Mouse (Mus musculus): ENCODE measurements around the gene Vezt.

Gene Vezt

DNA sequence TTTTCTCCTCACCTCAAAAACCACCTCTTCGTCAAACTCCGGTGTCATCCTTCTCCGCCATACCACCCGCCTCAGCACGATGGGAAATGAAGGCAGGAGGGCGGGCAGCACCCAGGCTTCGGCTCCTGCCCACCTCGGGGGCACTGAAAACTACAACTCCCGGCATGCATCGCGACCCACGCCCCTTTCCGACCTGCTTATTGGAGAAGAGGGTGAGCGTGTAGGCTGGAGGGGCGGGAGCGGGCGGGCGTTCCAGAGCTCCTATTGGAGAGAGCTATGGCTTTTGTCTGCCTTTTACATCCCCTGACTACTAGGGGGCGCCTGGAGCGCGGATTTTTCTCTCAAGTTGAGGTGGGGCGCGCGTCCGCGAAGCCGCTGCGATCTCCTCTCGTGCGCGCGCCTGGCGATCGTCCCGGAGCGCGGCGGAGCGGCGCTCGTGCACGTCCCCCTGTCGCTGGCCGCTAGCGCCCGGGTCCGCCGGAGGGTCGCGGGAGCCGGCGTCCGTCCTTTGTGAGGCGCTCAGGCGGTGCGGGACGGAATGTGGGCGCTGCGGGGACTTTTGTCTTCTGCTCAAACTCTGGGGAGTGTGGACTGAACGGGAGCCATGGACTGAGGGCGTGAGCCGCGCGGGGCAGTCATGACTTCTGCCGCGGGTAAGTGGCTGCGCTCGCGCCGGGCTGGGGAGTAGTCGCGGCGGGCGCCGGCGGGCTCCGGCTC lies at the start of gene Vezt, which contains the start of gene Fgd6:
Vezt (minus strand) TSS at position 160 of the 717 bp plus-strand sequence.
Fgd6 (plus strand) TSS at position 344 of the 717 bp plus-strand sequence.
- DNase-seq (ENCODE audit: extremely low read depth, low read depth) = peak; percentile 98

DNA sequence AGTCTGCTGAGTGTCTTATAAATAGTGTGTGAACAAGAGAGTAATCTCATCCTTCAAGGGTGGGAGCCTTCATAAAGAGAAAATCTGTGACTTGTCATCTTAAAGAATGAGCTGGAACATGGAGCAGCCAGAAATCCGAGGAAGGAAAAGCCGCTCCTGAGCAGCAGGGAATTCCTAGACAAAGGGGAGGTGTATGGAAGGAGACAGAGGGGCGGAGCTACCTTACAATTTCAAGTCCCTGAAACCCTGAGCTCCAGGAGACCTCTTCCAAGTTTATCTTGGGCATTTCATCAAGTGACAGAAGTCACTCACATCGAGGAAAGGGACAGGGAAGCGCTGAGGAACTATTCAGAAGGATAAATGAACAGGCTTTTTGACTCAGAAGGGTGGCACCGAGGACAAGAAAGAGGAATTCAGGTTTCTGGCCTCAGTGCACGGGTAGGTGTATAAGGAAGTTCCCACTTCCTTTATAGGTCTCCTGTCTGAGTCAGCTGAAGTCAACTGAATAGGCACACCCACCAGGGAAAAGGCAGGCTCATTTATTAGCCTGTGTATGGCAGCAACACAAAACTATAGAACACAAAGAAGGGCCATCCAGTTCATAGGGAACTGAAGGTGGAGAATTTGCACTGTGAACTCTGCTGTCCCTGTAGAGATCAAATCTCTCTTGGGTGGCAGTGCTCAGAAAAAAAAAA lies 46.6 kb upstream of the Vezt start:
- peak; percentile 36 for DNase-seq (ENCODE audit: extremely low read depth, low read depth)

- DNase-seq (ENCODE audit: extremely low read depth, low read depth) = no peak
These were observed 45.1 kb upstream of the Vezt start for GRCm38 (mm10) chr10:94080740-94081139.

DNA sequence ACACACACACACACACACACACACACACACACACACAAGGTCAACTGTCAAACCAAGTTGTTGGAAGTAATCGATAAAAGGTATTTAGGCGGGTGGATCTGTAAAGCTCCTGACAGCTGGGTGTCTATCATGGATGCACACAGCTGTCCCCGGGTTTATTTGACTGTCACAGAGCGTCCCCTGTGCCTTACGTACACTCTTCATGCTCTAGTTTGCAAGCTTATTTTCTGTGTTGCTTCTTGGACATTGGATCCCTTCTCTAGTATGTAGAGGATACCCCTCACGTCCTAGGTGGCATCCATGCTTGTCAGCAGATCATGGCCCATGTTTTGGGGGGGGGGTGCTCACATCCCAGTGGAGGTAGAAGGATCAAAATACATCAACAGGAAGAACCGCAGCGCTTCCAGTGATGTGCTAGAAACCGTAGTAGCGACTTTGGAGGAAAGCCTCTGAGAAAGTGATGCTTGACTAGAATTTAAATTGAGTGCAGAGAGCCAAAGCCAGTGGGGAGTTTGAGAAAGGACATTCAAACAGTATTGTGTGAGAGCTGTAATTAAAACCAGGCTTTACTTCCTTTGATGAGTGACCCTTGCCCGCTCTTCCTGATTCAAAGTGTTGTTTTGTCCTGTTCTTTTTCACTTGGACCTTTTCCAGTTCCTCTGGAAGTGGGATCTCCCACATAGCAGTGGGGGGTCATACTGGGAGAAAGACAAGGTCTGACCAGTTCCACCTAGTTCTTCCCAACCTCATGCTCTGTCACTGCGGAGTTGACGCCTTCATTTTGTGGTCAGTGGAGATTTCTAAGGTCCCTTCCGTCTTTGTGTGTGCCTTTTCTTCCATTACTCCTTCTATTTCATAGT lies 41.6 kb upstream of the Vezt start:
- DNase-seq (ENCODE audit: extremely low read depth, low read depth) = no peak

DNA sequence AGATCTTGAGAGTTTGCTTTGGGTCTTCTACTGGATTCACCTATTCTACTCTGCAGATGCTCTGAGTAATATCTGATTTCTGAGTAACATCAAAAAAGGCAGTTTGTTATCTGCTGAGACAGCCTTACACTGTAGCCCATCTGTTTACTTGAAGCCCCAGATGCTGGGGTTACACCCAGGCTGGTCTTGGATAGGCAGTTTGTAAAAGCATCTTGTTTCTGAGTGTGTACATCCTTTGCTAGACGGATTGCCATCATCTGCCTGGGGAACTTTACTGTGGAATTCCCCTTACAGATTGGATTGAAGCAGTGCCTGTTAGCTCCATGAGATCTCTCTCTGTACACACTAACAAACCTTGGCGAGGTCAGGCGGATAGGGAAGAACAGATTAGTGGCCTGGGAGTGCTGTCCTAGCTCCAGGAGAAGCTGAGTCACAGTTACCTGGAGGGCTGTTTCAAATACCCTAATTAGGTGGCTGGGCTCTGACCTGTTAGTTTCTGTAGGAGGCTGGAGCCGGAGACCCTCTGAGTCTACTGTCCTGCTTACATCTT lies 37.4 kb upstream of the Vezt start:
- no peak for DNase-seq (ENCODE audit: extremely low read depth, low read depth)

DNA sequence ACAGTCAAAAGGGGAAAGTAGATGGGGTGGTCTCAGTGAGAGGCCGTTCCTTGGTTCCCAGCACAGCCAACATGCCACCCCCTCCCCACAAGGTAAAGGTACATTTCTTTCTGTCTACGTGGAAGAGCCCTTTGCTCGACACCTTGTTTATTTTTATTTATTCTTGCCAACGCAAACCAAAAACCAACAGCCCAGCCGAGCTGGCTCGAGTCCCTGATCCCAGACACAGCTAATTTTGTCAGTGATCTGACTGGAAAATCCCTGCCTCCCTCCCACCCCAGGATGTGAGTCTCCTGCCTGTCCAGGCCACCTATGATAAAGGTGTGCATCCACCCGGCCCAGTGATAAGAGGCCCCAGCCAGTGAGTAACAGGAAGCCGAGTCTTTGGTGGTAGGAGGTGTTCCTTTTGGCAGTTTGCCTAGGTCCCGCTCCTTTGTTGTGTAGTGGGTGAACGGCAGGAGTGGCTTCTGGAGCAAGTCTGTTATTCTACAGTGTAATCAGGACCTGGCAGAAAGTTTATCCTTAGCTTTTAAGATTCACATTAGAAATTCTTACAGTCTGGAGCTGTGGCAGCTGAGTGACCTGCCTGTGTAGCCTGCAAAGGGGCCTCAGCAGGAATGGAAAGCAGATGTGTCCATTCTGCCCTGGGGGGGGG lies 36.8 kb upstream of the Vezt start:
- peak; percentile 20 for DNase-seq (ENCODE audit: extremely low read depth, low read depth)

DNA sequence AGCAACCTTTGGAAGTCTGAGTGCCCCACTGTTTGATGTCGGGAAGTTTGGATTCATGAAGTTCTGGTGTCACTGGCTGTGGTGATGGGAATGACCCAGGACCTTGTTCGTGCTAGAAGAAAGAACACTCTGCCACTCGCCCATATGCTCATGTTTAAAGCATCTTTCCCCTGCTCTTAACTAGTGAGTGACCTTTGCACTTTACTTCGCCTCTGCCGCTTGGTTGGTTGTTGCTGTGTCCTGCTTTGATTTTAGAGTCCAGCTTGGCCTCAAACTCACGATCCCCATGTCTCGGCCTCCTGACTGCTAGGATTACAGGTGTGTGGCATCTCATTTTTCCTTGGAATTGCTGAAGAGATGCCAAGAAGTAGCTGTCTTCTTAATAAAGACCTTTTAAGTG lies 36.0 kb upstream of the Vezt start:
- no peak for DNase-seq (ENCODE audit: extremely low read depth, low read depth)

GRCm38 (mm10) chr10:94068701-94069100 lies 33.1 kb upstream of the Vezt start:
- no peak for DNase-seq (ENCODE audit: extremely low read depth, low read depth)

GRCm38 (mm10) chr10:94066896-94067295 lies 31.3 kb upstream of the Vezt start:
- DNase-seq (ENCODE audit: extremely low read depth, low read depth) = no peak

DNA sequence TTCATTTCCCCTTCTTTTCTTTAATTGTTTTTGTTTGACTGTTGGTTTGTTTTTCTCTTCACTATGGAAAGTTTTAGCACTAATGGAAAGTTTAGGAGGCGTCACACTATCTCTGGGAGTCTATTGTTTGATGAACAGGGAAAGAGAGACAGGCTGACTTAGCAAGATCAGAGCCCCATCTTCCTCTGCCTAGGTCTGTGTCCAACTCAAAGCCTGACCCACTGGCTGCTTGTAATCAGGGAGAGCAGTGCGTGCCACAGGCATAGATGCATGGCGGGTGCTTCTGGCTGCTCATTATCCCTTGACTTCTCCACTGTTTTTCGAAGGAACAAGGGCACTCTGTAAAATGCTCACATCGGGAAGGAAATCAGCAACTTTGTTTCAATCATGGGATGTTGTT lies 26.7 kb upstream of the Vezt start:
- no peak for DNase-seq (ENCODE audit: extremely low read depth, low read depth)

DNA sequence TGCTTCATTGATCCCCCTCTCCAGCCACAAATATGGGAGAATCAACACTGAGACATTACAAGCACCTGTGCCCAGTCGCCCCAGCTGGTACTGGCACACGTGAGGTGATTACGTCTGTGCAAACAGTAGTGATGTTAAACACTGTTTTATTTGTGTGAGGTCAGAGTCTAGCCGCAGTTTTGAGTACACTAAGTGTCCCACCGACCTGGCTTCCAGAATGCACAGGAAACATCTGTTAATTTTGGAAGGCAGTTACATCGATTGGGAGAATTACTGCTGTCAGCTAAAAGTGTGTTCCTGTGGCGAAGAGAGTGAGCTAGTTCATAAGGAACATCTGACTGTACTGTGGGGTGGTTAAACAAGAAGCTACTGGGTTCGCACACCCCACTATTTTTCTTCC lies 24.6 kb upstream of the Vezt start:
- DNase-seq (ENCODE audit: extremely low read depth, low read depth) = no peak

GRCm38 (mm10) chr10:94059618-94060055 lies 24.0 kb upstream of the Vezt start:
- DNase-seq (ENCODE audit: extremely low read depth, low read depth) = no peak

- no peak for DNase-seq (ENCODE audit: extremely low read depth, low read depth)
These were observed 20.9 kb upstream of the Vezt start for GRCm38 (mm10) chr10:94056487-94056886.

GRCm38 (mm10) chr10:94050736-94051135 lies 15.1 kb upstream of the Vezt start:
- DNase-seq (ENCODE audit: extremely low read depth, low read depth) = no peak

DNA sequence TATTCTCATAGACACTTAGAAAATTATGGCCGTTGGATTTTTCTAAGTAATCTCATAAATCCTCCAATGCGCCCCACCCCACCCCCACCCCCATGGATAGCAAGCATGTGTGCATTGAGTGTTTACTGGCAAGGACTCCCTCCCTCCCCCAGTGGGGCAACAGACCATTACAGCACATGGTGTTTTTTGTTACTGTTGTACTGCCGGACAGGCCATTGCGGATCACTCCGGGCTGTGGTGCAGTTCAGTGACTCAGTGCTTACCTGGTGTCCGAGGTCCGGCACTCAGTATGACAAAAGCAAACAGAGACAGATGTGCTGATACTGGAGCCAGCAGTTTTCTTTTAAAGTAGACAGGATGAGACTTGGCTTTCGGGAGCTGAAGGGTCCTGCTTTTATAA lies 13.5 kb upstream of the Vezt start:
- DNase-seq (ENCODE audit: extremely low read depth, low read depth) = no peak

DNA sequence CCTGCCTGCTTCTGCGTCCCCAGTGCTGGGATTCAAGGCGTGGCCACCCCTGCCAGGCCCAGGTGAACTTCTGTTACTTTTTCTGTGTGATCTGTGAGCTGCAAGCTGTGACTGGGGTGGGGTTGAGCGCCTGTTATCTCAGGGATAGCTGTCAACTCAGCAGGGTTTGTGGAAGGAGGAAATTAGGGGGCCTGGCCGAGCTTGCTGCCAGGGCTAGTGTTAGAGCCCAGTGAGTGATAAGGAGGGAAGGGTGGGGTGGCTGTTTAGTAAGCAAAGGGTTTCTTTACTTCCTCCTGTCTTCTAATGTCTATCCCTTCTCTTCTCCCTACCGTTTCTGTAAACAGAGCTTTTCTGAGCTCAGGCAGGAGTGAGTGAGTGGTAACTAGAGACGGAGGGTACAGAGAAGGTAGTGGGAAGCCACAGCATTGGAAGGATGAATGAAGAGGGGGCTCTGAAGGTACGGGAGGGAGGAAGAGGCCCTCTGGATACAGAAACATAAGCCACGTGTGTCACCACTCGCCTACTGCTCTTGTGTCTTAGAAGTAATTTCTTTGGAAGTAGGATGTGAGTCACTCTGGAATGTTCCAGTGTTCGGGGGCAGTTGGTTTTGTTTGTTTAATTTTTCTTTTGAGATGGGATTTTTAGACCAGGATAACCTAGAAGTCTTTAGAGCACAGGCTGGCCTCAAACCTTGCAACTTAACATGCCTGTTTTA lies 12.4 kb upstream of the Vezt start:
- DNase-seq (ENCODE audit: extremely low read depth, low read depth) = peak; percentile 88

GRCm38 (mm10) chr10:94047024-94047423 lies 11.4 kb upstream of the Vezt start:
- peak; percentile 38 for DNase-seq (ENCODE audit: extremely low read depth, low read depth)

DNA sequence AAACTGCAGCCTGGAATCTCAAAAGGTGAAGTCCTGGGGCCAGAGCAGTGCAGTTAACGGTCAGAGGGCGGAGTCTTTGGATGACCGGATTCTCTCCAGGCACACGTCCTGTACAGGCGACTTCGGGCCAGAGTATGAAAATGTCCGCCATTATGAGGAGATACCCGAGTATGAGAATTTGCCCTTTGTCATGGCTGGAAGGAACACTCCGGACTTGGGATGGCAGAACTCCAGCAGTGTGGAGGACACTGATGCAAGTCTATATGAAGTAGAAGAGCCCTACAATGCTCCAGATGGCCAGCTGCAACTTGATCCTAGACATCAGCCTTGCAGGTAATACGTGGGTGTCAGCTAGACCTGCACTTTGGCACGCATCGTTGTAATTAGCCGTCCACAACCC lies 9.7 kb upstream of the Vezt start:
- DNase-seq (ENCODE audit: extremely low read depth, low read depth) = no peak

DNA sequence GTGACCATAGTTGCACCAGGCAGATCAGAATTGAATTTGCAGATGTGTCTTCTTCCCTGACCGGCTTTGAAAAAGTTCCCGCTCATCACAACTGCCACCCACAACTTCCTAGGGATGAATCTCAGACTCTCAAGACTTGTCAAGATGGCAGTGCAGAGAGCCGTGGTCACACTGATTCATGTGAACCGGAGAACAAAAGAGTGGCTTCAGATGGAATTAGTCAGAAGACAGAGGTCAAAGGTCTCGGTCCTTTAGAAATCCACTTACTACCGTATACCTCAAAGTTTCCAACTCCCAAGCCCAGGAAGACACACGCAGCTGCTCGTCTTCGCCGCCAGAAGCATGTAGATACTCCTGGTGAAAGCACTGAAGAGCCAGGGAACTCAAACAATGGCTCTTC lies 8.3 kb upstream of the Vezt start:
- no peak for DNase-seq (ENCODE audit: extremely low read depth, low read depth)
